Mouse (Mus musculus): Measurements from ENCODE around the gene Cyba. TPM values are rescaled to one million over a fixed set of nuclear protein-coding genes. Genes with fewer than 3 reads are reported as not detected.

Cyba gene
- polyA plus RNA-seq, 1 experiment from 2014 or later: 57.7 TPM

DNA sequence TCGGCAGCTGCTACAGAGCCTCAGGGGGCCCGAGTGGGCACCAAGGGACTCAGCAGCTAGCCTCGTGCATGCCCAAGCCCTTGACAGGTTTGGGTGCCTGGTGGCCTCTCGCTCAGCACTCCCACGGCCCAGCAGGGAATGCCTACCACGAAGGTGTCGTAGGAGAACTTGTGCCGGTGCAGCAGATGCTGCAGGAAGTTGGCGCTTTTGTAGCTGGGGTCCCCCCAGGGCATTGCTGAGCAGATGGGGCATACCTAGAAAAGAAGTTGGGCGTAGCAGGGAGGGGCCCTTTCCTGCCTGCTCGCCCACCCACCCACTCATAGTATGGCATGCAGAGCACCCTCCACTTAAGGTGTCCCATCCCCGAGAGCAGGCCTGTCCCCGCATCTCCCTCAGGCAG lies 35.1 kb upstream of the Cyba start:
- Histone ChIP-seq H3K4me3 (ENCODE audit: low read depth, low read length) (no peak overlapping the region), H3K36me3 (ENCODE audit: control insufficient read depth, insufficient read depth, low read length) (peaks cover 2% of the 10 kb centered on the region)
- 92% methylated on average over 13 of the region's 13 CpGs for WGBS

GRCm38 (mm10) chr8:122464985-122465384 lies 32.3 kb upstream of the Cyba start:
- peaks cover 12% of the 10 kb centered on the region; the same call in 1 of the 2 replicates for H3K4me1 ChIP-seq (ENCODE audit: control insufficient read depth, insufficient read depth, low read length)
- WGBS: 75% methylated on average over 7 of the region's 7 CpGs

More for the DNA sequence above, 35.1 kb upstream of the Cyba start:
- ATAC-seq (ENCODE audit: insufficient read depth, low FRiP score, low TSS enrichment): no peak
- Histone ChIP-seq H3K27ac (ENCODE audit: low read depth, low read length) (no peak overlapping the region), H3K9ac (ENCODE audit: low read length) (no peak overlapping the region), H3K27me3 (ENCODE audit: control insufficient read depth, insufficient read depth, low read length) (no peaks in the 10 kb centered on the region), H3K9me3 (ENCODE audit: control insufficient read depth, low read length) (no peaks in the 10 kb centered on the region), H3K4me1 (ENCODE audit: control insufficient read depth, insufficient read depth, low read length) (no peaks in the 10 kb centered on the region), H3K4me2 (ENCODE audit: low read depth) (no peak overlapping the region)
- no peak for DNase-seq (ENCODE audit: low spot score)

GRCm38 (mm10) chr8:122463651-122464640 lies 31.2 kb upstream of the Cyba start:
- 70% methylated on average over 12 of the region's 12 CpGs for whole genome bisulfite sequencing
- peaks cover 2% of the 10 kb centered on the region for H3K36me3 ChIP-seq (ENCODE audit: control insufficient read depth, insufficient read depth, low read length)
- H3K4me1 ChIP-seq (ENCODE audit: control insufficient read depth, insufficient read depth, low read length): peaks cover 12% of the 10 kb centered on the region; the same call in 1 of the 2 replicates
- H3K9ac ChIP-seq (ENCODE audit: low read length): no peak overlapping the region
- peaks cover 26% of the 10 kb centered on the region for H3K27me3 ChIP-seq (ENCODE audit: control insufficient read depth, insufficient read depth, low read length)
- no peak overlapping the region for H3K27ac ChIP-seq (ENCODE audit: low read depth, low read length)
- DNase-seq (ENCODE audit: low spot score) (no peak), ATAC-seq (ENCODE audit: insufficient read depth, low FRiP score, low TSS enrichment) (no peak)
- no peaks in the 10 kb centered on the region for H3K9me3 ChIP-seq (ENCODE audit: control insufficient read depth, low read length)
- H3K4me2 ChIP-seq (ENCODE audit: low read depth): no peak overlapping the region
- H3K4me3 ChIP-seq (ENCODE audit: low read depth, low read length): no peak overlapping the region

More at GRCm38 (mm10) chr8:122464985-122465384, 32.3 kb upstream of the Cyba start:
- DNase-seq (ENCODE audit: low spot score) (no peak), ATAC-seq (ENCODE audit: insufficient read depth, low FRiP score, low TSS enrichment) (no peak)
- Histone ChIP-seq H3K4me3 (ENCODE audit: low read depth, low read length) (no peak overlapping the region), H3K36me3 (ENCODE audit: control insufficient read depth, insufficient read depth, low read length) (peaks cover 2% of the 10 kb centered on the region), H3K9ac (ENCODE audit: low read length) (no peak overlapping the region), H3K9me3 (ENCODE audit: control insufficient read depth, low read length) (no peaks in the 10 kb centered on the region), H3K4me2 (ENCODE audit: low read depth) (no peak overlapping the region), H3K27ac (ENCODE audit: low read depth, low read length) (no peak overlapping the region), H3K27me3 (ENCODE audit: control insufficient read depth, insufficient read depth, low read length) (peaks cover 18% of the 10 kb centered on the region)

GRCm38 (mm10) chr8:122462510-122462909 lies 29.8 kb upstream of the Cyba start:
- H3K27me3 ChIP-seq (ENCODE audit: control insufficient read depth, insufficient read depth, low read length): peaks cover 32% of the 10 kb centered on the region
- peaks cover 12% of the 10 kb centered on the region; the same call in 1 of the 2 replicates for H3K4me1 ChIP-seq (ENCODE audit: control insufficient read depth, insufficient read depth, low read length)
- no peak overlapping the region for H3K4me2 ChIP-seq (ENCODE audit: low read depth)
- ATAC-seq (ENCODE audit: insufficient read depth, low FRiP score, low TSS enrichment) (no peak), DNase-seq (ENCODE audit: low spot score) (no peak)
- H3K36me3 ChIP-seq (ENCODE audit: control insufficient read depth, insufficient read depth, low read length): peaks cover 2% of the 10 kb centered on the region
- WGBS: 72% methylated on average over 8 of the region's 8 CpGs
- no peak overlapping the region for H3K27ac ChIP-seq (ENCODE audit: low read depth, low read length)
- H3K4me3 ChIP-seq (ENCODE audit: low read depth, low read length): no peak overlapping the region
- no peak overlapping the region for H3K9ac ChIP-seq (ENCODE audit: low read length)
- no peaks in the 10 kb centered on the region for H3K9me3 ChIP-seq (ENCODE audit: control insufficient read depth, low read length)

GRCm38 (mm10) chr8:122461473-122462148 lies 28.9 kb upstream of the Cyba start:
- no peak overlapping the region for H3K4me3 ChIP-seq (ENCODE audit: low read depth, low read length)
- H3K9me3 ChIP-seq (ENCODE audit: control insufficient read depth, low read length): no peaks in the 10 kb centered on the region
- ATAC-seq (ENCODE audit: insufficient read depth, low FRiP score, low TSS enrichment) (no peak), DNase-seq (ENCODE audit: low spot score) (no peak)
- peaks cover 12% of the 10 kb centered on the region; the same call in 1 of the 2 replicates for H3K4me1 ChIP-seq (ENCODE audit: control insufficient read depth, insufficient read depth, low read length)
- peaks cover 32% of the 10 kb centered on the region for H3K27me3 ChIP-seq (ENCODE audit: control insufficient read depth, insufficient read depth, low read length)
- no peak overlapping the region for H3K9ac ChIP-seq (ENCODE audit: low read length)
- WGBS: 62% methylated on average over 11 of the region's 11 CpGs
- no peaks in the 10 kb centered on the region for H3K36me3 ChIP-seq (ENCODE audit: control insufficient read depth, insufficient read depth, low read length)
- no peak overlapping the region for H3K4me2 ChIP-seq (ENCODE audit: low read depth)
- H3K27ac ChIP-seq (ENCODE audit: low read depth, low read length): no peak overlapping the region

DNA sequence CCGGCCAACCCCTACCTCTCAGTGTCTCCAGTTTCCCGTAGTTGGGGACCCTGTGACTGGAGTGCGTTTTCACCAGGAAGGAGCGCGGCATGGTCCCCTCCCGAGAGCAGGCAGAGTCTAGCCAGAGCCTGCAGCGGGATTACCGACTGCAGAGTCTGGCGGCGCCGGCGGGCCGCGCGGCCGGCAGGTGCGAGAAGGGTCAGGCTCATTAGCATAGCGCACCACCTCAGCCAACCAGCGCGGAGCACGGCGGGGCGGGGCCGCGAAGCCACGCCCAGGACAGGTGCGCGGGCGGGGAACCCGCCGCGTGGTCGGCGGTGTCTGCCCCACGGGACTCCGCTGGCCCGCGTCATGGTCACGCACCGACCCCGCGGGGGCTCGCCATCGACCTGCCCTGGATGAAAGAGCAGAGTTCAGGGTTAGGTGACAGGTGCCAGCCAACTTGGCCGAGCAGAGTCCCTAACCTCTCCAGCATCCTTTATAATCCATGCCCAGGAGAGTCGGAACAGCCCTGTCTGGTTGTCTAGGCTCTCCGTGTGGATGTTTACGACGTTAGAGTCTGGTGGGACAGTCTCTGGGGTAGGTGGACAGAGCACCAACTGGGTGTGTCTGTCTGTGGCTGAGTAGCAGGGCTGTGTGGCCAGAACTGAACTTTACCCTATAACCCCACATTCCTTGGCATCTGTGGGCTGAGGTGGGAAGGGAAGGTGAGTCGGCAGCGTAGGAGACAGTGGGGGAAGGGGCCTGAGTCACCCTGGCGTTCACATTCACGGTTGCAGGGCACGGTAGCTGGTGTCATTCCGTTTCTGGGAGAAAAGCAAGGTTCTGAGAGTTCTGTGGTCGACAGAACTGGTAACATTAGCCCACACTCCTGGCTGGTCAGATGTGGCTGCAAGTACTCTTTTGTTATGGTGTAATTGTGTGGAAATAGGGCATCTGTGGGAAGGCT lies 28.1 kb upstream of the Cyba start, which contains the start of gene Snai3:
Gene Snai3, minus strand, starts transcription at position 210 of the 949 bp plus-strand sequence.
- peak; percentile 52 for DNase-seq (ENCODE audit: low spot score)
- no peak within 1 kb of the TSS for H3K27ac ChIP-seq (ENCODE audit: low read depth, low read length)
- H3K9me3 ChIP-seq (ENCODE audit: control insufficient read depth, low read length): no peaks in the 10 kb centered on the region
- peaks cover 32% of the 10 kb centered on the region for H3K27me3 ChIP-seq (ENCODE audit: control insufficient read depth, insufficient read depth, low read length)
- peaks cover 12% of the 10 kb centered on the region; the same call in 1 of the 2 replicates for H3K4me1 ChIP-seq (ENCODE audit: control insufficient read depth, insufficient read depth, low read length)
- no peaks in the 10 kb centered on the region for H3K36me3 ChIP-seq (ENCODE audit: control insufficient read depth, insufficient read depth, low read length)
- peak; percentile 55; the same call in 1 of the 2 replicates for ATAC-seq (ENCODE audit: insufficient read depth, low FRiP score, low TSS enrichment)
- peak within 1 kb of the TSS; percentile 21 for H3K4me3 ChIP-seq (ENCODE audit: low read depth, low read length)
- H3K9ac ChIP-seq (ENCODE audit: low read length): peak within 1 kb of the TSS; percentile 14
- WGBS: 3% methylated on average over 48 of the region's 56 CpGs
- peak within 1 kb of the TSS; percentile 48 for H3K4me2 ChIP-seq (ENCODE audit: low read depth)

DNA sequence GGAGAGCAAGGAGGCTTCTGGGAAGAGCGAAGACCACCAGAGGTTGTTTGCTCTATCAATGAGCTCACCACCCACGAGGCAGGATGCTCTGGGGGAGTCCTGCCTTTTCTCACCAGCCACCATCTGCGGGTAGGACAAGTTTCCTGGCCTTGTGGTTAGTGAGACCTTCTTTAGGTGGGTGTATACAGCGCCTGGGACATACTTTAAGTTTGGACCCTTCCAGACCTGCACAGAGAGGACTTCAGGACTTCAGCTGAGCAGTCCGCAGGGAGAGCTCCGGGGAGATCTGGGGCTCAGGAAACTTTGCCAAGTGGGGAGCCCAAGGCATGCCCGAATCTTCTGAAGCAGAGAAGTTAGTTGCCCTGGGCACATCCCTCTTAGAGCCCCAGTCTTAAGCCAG lies 27.3 kb upstream of the Cyba start:
- H3K4me2 ChIP-seq (ENCODE audit: low read depth): peak overlapping the region; percentile 48
- no peak for DNase-seq (ENCODE audit: low spot score)
- no peak overlapping the region for H3K9ac ChIP-seq (ENCODE audit: low read length)
- no peak for ATAC-seq (ENCODE audit: insufficient read depth, low FRiP score, low TSS enrichment)
- no peaks in the 10 kb centered on the region for H3K9me3 ChIP-seq (ENCODE audit: control insufficient read depth, low read length)
- WGBS: 30% methylated on average over 7 of the region's 7 CpGs
- no peak overlapping the region for H3K27ac ChIP-seq (ENCODE audit: low read depth, low read length)
- H3K36me3 ChIP-seq (ENCODE audit: control insufficient read depth, insufficient read depth, low read length): no peaks in the 10 kb centered on the region
- peaks cover 12% of the 10 kb centered on the region; the same call in 1 of the 2 replicates for H3K4me1 ChIP-seq (ENCODE audit: control insufficient read depth, insufficient read depth, low read length)
- peaks cover 32% of the 10 kb centered on the region for H3K27me3 ChIP-seq (ENCODE audit: control insufficient read depth, insufficient read depth, low read length)
- no peak overlapping the region for H3K4me3 ChIP-seq (ENCODE audit: low read depth, low read length)
